Mouse (Mus musculus) thymus, adult 2 months (tissue): ENCODE measurements at regions not wholly inside any gene's neighbourhood (a gene's known extent, or its start where the extent isn't known, plus 50 kb on each side); places are given as distances from the start of the nearest gene placed in this dataset.

ENCODE experiments used
- CTCF ChIP-seq: fragments of 200-500 bp; IDR thresholded peaks from 2 replicates; pipeline ENCODE4 v1.5.1; 2012; ENCODE audit warnings: mild to moderate bottlenecking, control low read depth, low read length, moderate library complexity, borderline replicate concordance; ENCODE audit not compliant: control insufficient read depth, poor library complexity, insufficient read depth; ENCODE audit errors: extremely low read depth
- POLR2A ChIP-seq: fragments of 200-500 bp; IDR thresholded peaks from 2 replicates; pipeline ENCODE4 v1.6.1; 2012; ENCODE audit warnings: mild to moderate bottlenecking, low read length, control low read depth, moderate library complexity; ENCODE audit not compliant: control insufficient read depth, poor library complexity, insufficient read depth; ENCODE audit errors: extremely low read depth

GRCm38 (mm10) chr3:40410749-40411310 is 120.3 kb upstream of the Intu start:
- no peak for TF ChIP-seq POLR2A
- TF ChIP-seq CTCF = no peak
